Mouse (Mus musculus) thymus, adult 2 months (tissue): Measurements from ENCODE around the gene Rras.

ENCODE experiments used
- CTCF ChIP-seq: fragments of 200-500 bp; IDR thresholded peaks from 2 replicates; pipeline ENCODE4 v1.5.1; 2012; ENCODE audit warnings: mild to moderate bottlenecking, control low read depth, low read length, moderate library complexity, borderline replicate concordance; ENCODE audit not compliant: control insufficient read depth, poor library complexity, insufficient read depth; ENCODE audit errors: extremely low read depth
- POLR2A ChIP-seq: fragments of 200-500 bp; IDR thresholded peaks from 2 replicates; pipeline ENCODE4 v1.6.1; 2012; ENCODE audit warnings: mild to moderate bottlenecking, low read length, control low read depth, moderate library complexity; ENCODE audit not compliant: control insufficient read depth, poor library complexity, insufficient read depth; ENCODE audit errors: extremely low read depth

DNA sequence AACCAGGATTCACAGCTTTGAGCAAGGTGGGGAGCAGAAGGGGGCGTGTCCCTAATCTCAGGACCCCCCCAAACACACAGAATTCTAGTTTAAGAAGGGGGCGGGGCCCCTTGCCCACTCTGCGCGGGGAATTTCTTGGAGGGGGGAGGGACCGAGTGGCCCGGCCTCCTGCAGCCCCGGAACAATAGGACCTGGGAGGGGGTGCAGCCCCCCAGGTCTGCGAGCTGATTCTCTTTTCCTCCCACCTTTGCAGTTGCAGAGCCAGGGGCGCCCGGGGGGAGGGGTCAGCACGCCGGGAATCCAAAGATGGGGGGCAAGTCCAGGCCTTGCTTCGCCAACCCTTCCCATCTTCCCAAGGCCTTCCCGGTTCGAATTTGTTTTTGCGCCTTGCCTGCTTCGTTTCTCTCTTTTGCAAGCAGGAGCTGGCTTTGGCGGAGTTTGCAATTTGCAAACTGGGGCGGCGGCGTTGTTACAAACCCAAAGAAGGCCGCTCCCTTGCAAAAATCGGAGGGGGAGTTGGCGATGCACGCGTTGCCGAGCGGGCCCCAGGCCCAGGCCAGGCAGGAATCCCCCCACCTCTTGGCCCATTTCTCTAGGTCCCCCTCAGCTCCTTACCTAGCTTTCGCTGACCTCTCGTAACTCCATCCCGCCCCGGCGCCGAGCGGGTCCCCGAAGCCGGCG is 34.6 kb downstream of the Rras start:
- no peak for TF ChIP-seq CTCF
- TF ChIP-seq POLR2A, result no peak
